Mouse (Mus musculus) cerebral cortex, adult 2 months (tissue): Measurements from ENCODE around the gene Myoz1.

Experiments used
- WGBS: fragments of 180-500 bp; shearing (Covaris S2); methylation state at CpG from one replicate; pipeline ENCODE4 v1.1.7; 2018; 5-methylcytosine and 5-hydroxymethylcytosine counted together

The Myoz1 gene

DNA sequence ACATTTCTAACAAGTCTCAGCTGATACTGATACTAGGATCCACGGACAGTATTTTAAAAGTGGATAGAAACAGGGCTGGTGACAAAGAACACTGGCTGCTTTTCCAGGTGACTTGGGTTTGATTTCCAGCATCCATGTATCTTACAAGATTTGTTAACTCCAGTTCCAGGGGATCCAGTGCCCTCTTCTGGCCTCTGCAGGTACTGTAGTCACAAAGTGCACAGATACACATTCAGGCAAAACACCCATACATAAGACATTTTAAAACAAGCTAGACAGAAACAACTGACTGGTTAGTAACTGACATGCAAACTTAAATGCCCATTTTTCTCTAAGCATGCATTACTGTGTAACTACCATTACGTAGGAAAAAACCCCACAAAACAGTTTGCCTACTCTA is 16.6 kb upstream of the Myoz1 start:
- 94% methylated on average over 2 of the region's 2 CpGs for WGBS

- 76% methylated on average over 8 of the region's 8 CpGs for WGBS
Observed at GRCm38 (mm10) chr14:20668154-20668810, 11.9 kb upstream of the Myoz1 start, which contains the start of gene Synpo2l. Synpo2l (minus strand) TSS chr14:20668354.

GRCm38 (mm10) chr14:20667469-20667868 is 11.1 kb upstream of the Myoz1 start:
- WGBS = 86% methylated on average over 1 of the region's 1 CpGs

DNA sequence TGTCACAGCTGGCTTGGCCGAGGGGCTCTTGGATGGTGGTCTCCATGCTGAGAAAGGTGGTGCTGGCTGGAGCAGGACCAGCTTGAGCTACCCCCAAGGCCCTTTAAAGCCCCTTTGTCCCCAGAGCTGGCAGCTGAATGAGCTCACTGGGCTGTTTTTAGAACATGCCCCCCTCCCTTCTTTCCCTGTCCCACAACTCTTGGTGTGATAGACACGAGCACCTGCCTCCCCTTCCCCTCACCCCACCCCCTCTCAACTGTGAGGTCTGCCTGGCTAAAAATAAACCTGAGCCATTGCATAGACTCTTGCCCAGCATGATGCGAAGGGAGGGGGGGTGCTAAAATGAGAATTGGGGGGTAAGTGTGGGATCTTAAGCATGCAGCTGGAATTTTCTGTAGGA is 8.1 kb upstream of the Myoz1 start:
- 27% methylated on average over 3 of the region's 3 CpGs for WGBS

DNA sequence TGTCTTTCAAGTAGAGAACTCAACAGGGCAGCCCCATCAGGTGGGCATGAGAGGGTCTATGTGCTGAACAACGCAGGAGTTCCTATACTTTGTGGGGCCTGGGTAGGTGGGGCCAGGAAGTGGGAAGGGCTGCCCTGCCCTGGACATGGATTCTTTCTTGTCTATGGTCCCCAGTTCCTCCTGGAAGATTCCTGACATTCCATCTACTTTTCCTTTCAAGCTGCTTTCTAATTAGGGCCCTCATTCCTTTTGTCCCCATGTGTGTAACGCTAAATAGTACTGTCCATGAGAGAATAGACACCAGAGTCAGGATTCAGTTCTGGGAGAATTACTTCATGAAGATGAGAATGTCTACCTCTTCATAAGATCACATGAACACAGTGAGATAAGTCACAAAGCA is 7.3 kb upstream of the Myoz1 start:
- WGBS = 68% methylated on average over 2 of the region's 2 CpGs

- 91% methylated on average over 3 of the region's 3 CpGs for whole genome bisulfite sequencing
Observed at GRCm38 (mm10) chr14:20662740-20663139, 6.4 kb upstream of the Myoz1 start.

GRCm38 (mm10) chr14:20661661-20662331 is 5.5 kb upstream of the Myoz1 start:
- WGBS = 13% methylated on average over 19 of the region's 19 CpGs

- under 1% methylated on average over 52 of the region's 52 CpGs for WGBS
Observed at GRCm38 (mm10) chr14:20660827-20661660, 4.7 kb upstream of the Myoz1 start.

DNA sequence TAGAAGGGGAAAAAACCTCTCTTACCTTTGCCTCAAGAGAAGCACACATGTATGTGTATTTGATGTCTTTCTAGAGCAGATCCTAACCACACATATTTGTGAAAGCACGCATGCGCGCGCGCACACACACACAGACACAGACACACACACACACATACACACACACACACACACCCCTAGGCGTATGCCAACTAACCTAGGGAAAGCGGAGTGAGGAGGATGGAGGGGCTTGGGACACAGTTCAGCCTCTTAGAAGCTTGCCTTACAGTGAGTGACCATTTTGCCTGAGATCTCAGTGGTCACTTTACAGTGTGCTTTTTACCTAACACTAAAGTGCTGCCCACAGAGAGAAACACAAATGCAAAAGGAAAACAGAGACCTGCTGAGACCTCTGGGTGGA is 3.3 kb upstream of the Myoz1 start:
- WGBS = 99% methylated on average over 7 of the region's 7 CpGs

- WGBS = 91% methylated on average over 6 of the region's 6 CpGs
Observed at GRCm38 (mm10) chr14:20658902-20659301, 2.6 kb upstream of the Myoz1 start.

DNA sequence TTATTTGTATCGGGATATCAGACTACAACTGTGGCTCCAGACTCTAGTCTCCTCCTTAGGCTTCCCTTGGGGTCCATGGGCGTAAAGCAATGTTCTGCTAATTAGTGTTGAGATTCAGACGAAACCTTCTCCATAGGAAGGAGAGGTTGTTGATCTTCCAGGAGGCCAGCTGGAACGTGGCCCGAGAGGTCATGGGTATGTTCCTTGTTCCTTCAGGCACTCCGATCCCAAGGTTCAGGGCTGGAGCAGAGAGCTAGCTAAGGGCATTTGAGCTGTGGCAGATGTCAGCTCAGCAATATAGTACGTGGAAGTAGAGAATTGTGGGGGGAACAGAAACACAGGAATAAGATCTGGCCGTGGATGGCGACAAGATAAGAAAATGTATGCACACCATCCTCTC is 609 bp downstream of the Myoz1 start:
- 77% methylated on average over 9 of the region's 9 CpGs for WGBS

DNA sequence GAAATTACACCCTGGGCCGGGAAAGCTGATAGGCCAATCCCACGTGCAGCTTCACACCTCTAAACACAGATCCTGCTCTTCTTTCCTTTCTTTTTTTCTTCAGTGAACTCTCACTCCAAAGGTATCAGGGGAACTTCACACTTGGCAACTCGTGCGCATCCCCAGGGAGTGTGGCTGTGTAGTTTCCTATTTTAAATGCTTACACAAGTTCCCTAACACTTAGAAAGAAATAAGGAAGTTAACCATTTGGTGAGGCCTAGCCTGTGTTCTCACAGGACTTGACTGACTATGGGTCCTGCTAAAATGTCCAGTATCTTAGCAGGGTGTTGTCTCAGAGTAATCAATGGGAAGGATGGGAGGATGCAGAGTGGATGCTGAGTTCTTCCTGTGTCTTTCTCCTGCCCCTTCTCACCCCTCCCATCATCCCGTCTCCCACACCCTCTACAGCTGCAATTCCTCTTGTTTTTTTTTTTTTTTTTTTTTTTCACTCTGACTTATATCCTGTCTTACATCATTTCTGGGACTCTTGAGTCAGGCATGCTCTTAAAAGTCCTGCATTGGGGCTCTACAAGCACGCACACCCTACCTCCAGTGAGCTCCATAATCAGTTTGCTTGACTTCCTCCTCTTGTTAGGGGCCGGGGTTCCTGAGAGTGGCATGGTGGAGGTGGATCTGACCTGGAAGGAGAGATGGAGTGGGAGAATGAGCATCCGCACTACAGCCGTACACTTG is 1.5 kb downstream of the Myoz1 start:
- 79% methylated on average over 9 of the region's 9 CpGs for WGBS

DNA sequence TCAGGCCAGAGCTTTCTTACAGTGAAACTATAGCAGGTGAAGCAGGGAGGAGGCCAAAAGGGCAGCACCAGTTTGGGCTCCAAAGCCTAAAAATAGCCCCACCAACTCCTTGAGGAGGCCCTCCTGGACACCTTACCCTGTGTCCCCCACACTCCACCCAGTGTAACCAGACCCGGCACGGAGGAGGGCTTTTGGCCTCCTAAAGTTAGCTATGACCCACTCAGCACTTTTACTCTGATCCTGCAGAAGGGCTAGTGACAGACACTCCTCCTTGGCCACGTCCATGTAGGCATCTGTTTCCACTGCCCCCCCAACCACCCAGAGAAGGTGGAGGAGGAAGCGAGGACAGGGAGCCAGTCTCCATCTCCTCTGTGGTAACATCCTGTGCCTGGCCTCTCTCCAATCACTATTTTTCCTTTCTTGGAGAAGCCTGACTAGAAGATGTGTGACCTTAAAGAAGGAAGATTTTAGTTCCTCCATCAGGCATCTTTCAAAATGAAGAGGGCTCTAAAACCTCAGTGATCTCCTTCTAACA is 4.6 kb downstream of the Myoz1 start:
- 45% methylated on average over 4 of the region's 4 CpGs for WGBS

- 84% methylated on average over 2 of the region's 2 CpGs for WGBS
Observed at GRCm38 (mm10) chr14:20651000-20651399, 5.3 kb downstream of the Myoz1 start.

GRCm38 (mm10) chr14:20645547-20645946 is 10.8 kb downstream of the Myoz1 start:
- 59% methylated on average over 3 of the region's 3 CpGs for WGBS

GRCm38 (mm10) chr14:20641438-20641875 is 14.9 kb downstream of the Myoz1 start:
- WGBS = 14% methylated on average over 10 of the region's 10 CpGs

GRCm38 (mm10) chr14:20640644-20641437 is 15.5 kb downstream of the Myoz1 start, which contains the start of gene Usp54:
Usp54 (minus strand) TSS chr14:20641063.
- under 1% methylated on average over 73 of the region's 73 CpGs for WGBS

- WGBS = 4% methylated on average over 16 of the region's 16 CpGs
Observed at GRCm38 (mm10) chr14:20639918-20640619, 16.3 kb downstream of the Myoz1 start.

DNA sequence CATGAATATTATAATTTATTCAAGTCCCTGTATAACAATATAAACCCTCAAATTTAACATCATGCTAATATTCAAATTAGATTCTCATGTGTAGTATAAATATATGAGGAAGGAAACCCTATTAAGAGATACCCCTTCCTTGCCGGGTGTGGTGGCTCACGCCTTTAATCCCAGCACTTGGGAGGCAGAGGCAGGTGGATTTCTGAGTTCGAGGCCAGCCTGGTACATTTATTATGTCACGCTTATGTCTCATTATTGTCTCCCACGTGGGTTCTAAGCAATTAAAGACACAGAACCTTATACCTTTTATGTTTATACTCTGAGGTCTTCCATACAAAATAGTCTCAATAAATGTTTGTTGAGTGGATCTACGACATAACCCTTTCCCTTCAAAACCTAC is 17.6 kb downstream of the Myoz1 start:
- 90% methylated on average over 6 of the region's 6 CpGs for WGBS
